Mouse (Mus musculus) CH12.LX (cell line): ENCODE data around the gene Stk32b. TPM values are rescaled to one million over a fixed set of nuclear protein-coding genes. Genes with fewer than 3 reads are reported as not detected.

ENCODE experiments used
- DNase-seq: peaks from one replicate; pipeline ENCODE4 v3.0.0-alpha.2; 2013; ENCODE audit errors: extremely low read depth
- H3K27ac ChIP-seq: 2 replicates; pipeline ENCODE4 v1.5.1; 2012; ENCODE audit warnings: low read depth, mild to moderate bottlenecking, control low read depth, moderate library complexity; ENCODE audit not compliant: insufficient read depth
- H3K27me3 ChIP-seq: replicated peaks from 2 replicates; pipeline ENCODE3; 2012; ENCODE audit warnings: inconsistent platforms
- H3K36me3 ChIP-seq, 2 experiments: replicated peaks in 1 of 2; 2 replicates each; pipeline versions ENCODE3 to v1.6.1; 2012; ENCODE audit warnings: inconsistent platforms in 1 of 2, low read length in 1 of 2, mild to moderate bottlenecking in 1 of 2, mixed read lengths in 1 of 2, moderate library complexity in 1 of 2; ENCODE audit not compliant: control insufficient read depth in 1 of 2, insufficient read depth in 1 of 2
- H3K4me1 ChIP-seq, 2 experiments: 2 replicates each; pipeline ENCODE4 v1.6.1; 2012; ENCODE audit warnings: inconsistent platforms in 1 of 2, moderate library complexity in 1 of 2; ENCODE audit not compliant: insufficient read depth in 2 of 2, control insufficient read depth in 1 of 2
- H3K4me2 ChIP-seq: 2 replicates; pipeline ENCODE4 v1.6.1; 2012; ENCODE audit warnings: low read depth, mild to moderate bottlenecking, control low read depth; ENCODE audit not compliant: poor library complexity, insufficient read depth, severe bottlenecking
- H3K4me3 ChIP-seq, 3 experiments: fragments of 150-350 bp in 1 of 3; sonication (generic) in 1 of 3; replicated peaks in 1 of 3; 2 replicates each; pipeline versions ENCODE3 to v1.5.1; 2011 to 2012; ENCODE audit warnings: low read depth in 2 of 3, low read length in 2 of 3, mild to moderate bottlenecking in 2 of 3, moderate library complexity in 2 of 3, control low read depth in 1 of 3, improper control_type of control experiment in 1 of 3, inconsistent platforms in 1 of 3, mixed read lengths in 1 of 3; ENCODE audit not compliant: poor library complexity in 1 of 3
- H3K79me2 ChIP-seq: replicated peaks from 2 replicates; pipeline ENCODE4 v1.6.1; 2012; ENCODE audit warnings: mild to moderate bottlenecking, moderate library complexity; ENCODE audit not compliant: control insufficient read depth, poor library complexity, insufficient read depth, severe bottlenecking; ENCODE audit errors: extremely low read depth
- H3K9ac ChIP-seq: 2 replicates; pipeline ENCODE4 v1.6.1; 2012; ENCODE audit warnings: low read depth, mild to moderate bottlenecking, control low read depth, moderate library complexity; ENCODE audit not compliant: insufficient read depth
- H3K9me3 ChIP-seq: replicated peaks from 2 replicates; pipeline ENCODE3; 2012; ENCODE audit warnings: low read length, inconsistent platforms, mixed read lengths
- BHLHE40 ChIP-seq: IDR thresholded peaks from 2 replicates; pipeline ENCODE4 v1.6.1; 2011; ENCODE audit warnings: mild to moderate bottlenecking, low read depth, low read length, improper control_type of control experiment
- CHD2 ChIP-seq: IDR thresholded peaks from 2 replicates; pipeline ENCODE4 v1.6.1; 2011; ENCODE audit warnings: low read length, improper control_type of control experiment
- E2F4 ChIP-seq: IDR thresholded peaks from 2 replicates; pipeline ENCODE4 v1.6.1; 2011; ENCODE audit warnings: low read depth, low read length, improper control_type of control experiment; ENCODE audit not compliant: insufficient replicate concordance
- ETS1 ChIP-seq: conservative IDR thresholded peaks from 2 replicates; pipeline ENCODE4 v1.6.1; 2012; ENCODE audit warnings: low read depth, mild to moderate bottlenecking, inconsistent platforms, low read length, improper control_type of control experiment, moderate library complexity
- GABPA ChIP-seq: IDR thresholded peaks from 2 replicates; pipeline ENCODE4 v1.6.1; 2012; ENCODE audit warnings: low read depth, low read length, improper control_type of control experiment, inconsistent platforms; ENCODE audit not compliant: insufficient replicate concordance
- IRF4 ChIP-seq: IDR thresholded peaks from 2 replicates; pipeline ENCODE4 v1.6.1; 2014; ENCODE audit warnings: low read depth, mild to moderate bottlenecking, inconsistent platforms, low read length, improper control_type of control experiment
- JUND ChIP-seq: conservative IDR thresholded peaks from 2 replicates; pipeline ENCODE4 v1.6.1; 2011; ENCODE audit warnings: low read depth, low read length, improper control_type of control experiment
- KAT2A ChIP-seq: IDR thresholded peaks from 2 replicates; pipeline ENCODE4 v1.6.1; 2012; ENCODE audit warnings: low read length, improper control_type of control experiment, inconsistent platforms; ENCODE audit not compliant: insufficient replicate concordance
- MAZ ChIP-seq: IDR thresholded peaks from 2 replicates; pipeline ENCODE4 v1.6.1; 2012; ENCODE audit warnings: low read depth, mild to moderate bottlenecking, inconsistent platforms, low read length, improper control_type of control experiment, moderate library complexity
- MEF2A ChIP-seq: IDR thresholded peaks from 2 replicates; pipeline ENCODE4 v1.6.1; 2014; ENCODE audit warnings: low read depth, mild to moderate bottlenecking, inconsistent platforms, low read length, improper control_type of control experiment, borderline replicate concordance
- MXI1 ChIP-seq: IDR thresholded peaks from 2 replicates; pipeline ENCODE4 v1.6.1; 2011; ENCODE audit warnings: mild to moderate bottlenecking, low read depth, low read length, improper control_type of control experiment
- MYC ChIP-seq: IDR thresholded peaks from 2 replicates; pipeline ENCODE4 v1.6.1; 2011; ENCODE audit warnings: low read depth, mild to moderate bottlenecking, improper control_type of control experiment, low read length
- NELFE ChIP-seq: IDR thresholded peaks from 2 replicates; pipeline ENCODE4 v1.6.1; 2011; ENCODE audit warnings: low read depth, low read length, improper control_type of control experiment
- NRF1 ChIP-seq: IDR thresholded peaks from 2 replicates; pipeline ENCODE4 v1.6.1; 2014; ENCODE audit warnings: low read depth, mild to moderate bottlenecking, inconsistent platforms, low read length, improper control_type of control experiment, moderate library complexity
- PAX5 ChIP-seq: IDR thresholded peaks from 2 replicates; pipeline ENCODE4 v1.6.1; 2012; ENCODE audit warnings: low read length, inconsistent platforms, mixed read lengths
- POLR2A ChIP-seq: IDR thresholded peaks from 2 replicates; pipeline ENCODE4 v1.6.1; 2011; ENCODE audit warnings: low read depth, mild to moderate bottlenecking, improper control_type of control experiment, low read length
- RAD21 ChIP-seq: IDR thresholded peaks from 2 replicates; pipeline ENCODE4 v1.6.1; 2011; ENCODE audit warnings: low read depth, mild to moderate bottlenecking, low read length, improper control_type of control experiment, moderate library complexity
- USF1 ChIP-seq: IDR thresholded peaks from 2 replicates; pipeline ENCODE4 v1.6.1; 2014; ENCODE audit warnings: low read depth, mild to moderate bottlenecking, inconsistent platforms, low read length, improper control_type of control experiment
- ZKSCAN1 ChIP-seq: IDR thresholded peaks from 2 replicates; pipeline ENCODE4 v1.6.1; 2012; ENCODE audit warnings: low read depth, inconsistent platforms, low read length, improper control_type of control experiment, borderline replicate concordance
- dilution Hi-C: fragments of 300-500 bp; cut with MboI; formaldehyde crosslinking; loops from 2 replicates; pipeline ENCODE4 v1.14.3; 2020; ENCODE audit warnings: low sequenced_read_pairs; ENCODE audit not compliant: extremely low pct_unique_long_range_greater_than_20kb, extremely low pct_ligation_motif_present
- in situ Hi-C: fragments of 300-500 bp; cut with MboI; formaldehyde crosslinking; loops from 3 replicates; pipeline ENCODE4 v1.14.3; 2019; ENCODE audit warnings: low sequenced_read_pairs, low pct_ligation_motif_present, low pct_unique_long_range_greater_than_20kb, mixed read lengths
- polyA plus RNA-seq: library from polyadenylated mRNA; unstranded; fragments of >175 nt; gene quantifications from 2 replicates; pipeline ENCODE4 v1.2.1, GENCODE M21; 2012; ENCODE audit warnings: low read depth; ENCODE audit not compliant: insufficient read length
- total RNA-seq, 2 experiments: library from RNA; depleted of rRNA; stranded (reverse); fragments of 300-350 nt in 1 of 2; fragments of >200 nt in 1 of 2; gene quantifications; 2 replicates each; pipeline ENCODE4 v1.2.3; 2012 to 2014

Gene Stk32b
- total and polyA plus RNA-seq, 3 experiments: not detected

DNA sequence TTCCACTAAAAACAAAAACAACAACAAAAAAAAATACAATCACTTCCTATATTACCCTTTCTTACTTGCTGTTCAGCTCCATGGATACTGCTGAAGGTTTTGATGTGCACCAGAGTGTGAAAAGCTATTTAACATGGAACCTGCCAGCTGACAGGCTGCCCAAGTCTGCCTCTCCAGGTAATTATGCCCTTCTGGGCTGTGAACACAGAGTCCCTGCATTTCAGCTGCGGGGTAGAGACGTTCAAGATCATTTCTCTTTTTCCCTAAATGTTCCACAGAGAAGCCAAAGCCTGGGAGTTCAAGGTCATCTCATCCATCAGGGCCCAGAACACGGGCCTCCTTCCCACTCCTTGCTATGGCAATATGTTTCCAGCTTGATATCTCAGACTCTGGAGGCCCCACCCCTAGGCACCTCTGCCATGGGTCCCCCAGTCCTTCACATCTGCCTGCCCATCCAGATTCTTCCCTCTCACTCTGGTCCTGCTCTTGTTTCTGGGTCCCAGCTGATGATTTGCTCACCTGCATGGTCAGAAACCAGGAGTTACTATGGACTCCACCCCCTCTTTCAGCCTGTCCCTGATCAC is 244.9 kb downstream of the Stk32b start:
- H3K4me3 ChIP-seq: no peak overlapping the region
- H3K27me3 ChIP-seq: peaks cover 30% of the 10 kb centered on the region
- H3K9ac ChIP-seq: no peak overlapping the region
- dilution Hi-C loops: no loop called here
- no peaks in the 10 kb centered on the region for H3K79me2 ChIP-seq
- no peak for TF ChIP-seq USF1
- TF ChIP-seq MXI1: no peak
- no peak for TF ChIP-seq POLR2A
- no peak for TF ChIP-seq NELFE
- TF ChIP-seq E2F4: no peak
- TF ChIP-seq, all 38 proteins: peak for 0
- Histone ChIP-seq H3K4me1 (0 out of 4 replicates have a peak, but pooled peaks cover 0 to 3% of the 10 kb centered on the region in 2 experiments), H3K9me3 (peaks cover 1% of the 10 kb centered on the region), H3K4me2 (no peak overlapping the region), H3K27ac (no peak overlapping the region), H3K36me3 (no peaks in the 10 kb centered on the region)
- no peak for DNase-seq
- in situ Hi-C loops: no loop called here

GRCm38 (mm10) chr5:37471584-37471983 is 245.4 kb downstream of the Stk32b start:
- no peak for DNase-seq
- dilution Hi-C loops: no loop called here
- H3K27ac ChIP-seq: no peak overlapping the region
- peaks cover 1% of the 10 kb centered on the region for H3K9me3 ChIP-seq
- in situ Hi-C loops: no loop called here
- H3K9ac ChIP-seq: no peak overlapping the region
- H3K4me3 ChIP-seq: no peak overlapping the region
- TF ChIP-seq BHLHE40: no peak
- TF ChIP-seq ZKSCAN1: no peak
- no peak for TF ChIP-seq RAD21
- no peak for TF ChIP-seq ETS1
- TF ChIP-seq KAT2A: no peak
- no peak for TF ChIP-seq MAZ
- no peak for TF ChIP-seq JUND
- TF ChIP-seq CHD2: no peak
- TF ChIP-seq POLR2A: no peak
- TF ChIP-seq MYC: no peak
- no peak for TF ChIP-seq MEF2A
- no peak for TF ChIP-seq E2F4
- no peak for TF ChIP-seq PAX5
- TF ChIP-seq NELFE: no peak
- no peak for TF ChIP-seq NRF1
- no peak for TF ChIP-seq IRF4
- no peak for TF ChIP-seq GABPA
- H3K79me2 ChIP-seq: no peaks in the 10 kb centered on the region
- no peak overlapping the region for H3K4me2 ChIP-seq
- peaks cover 31% of the 10 kb centered on the region for H3K27me3 ChIP-seq
- H3K4me1 ChIP-seq: 0 out of 4 replicates have a peak, but pooled peaks cover 0 to 3% of the 10 kb centered on the region in 2 experiments
- H3K36me3 ChIP-seq: no peaks in the 10 kb centered on the region
